In the genomic region with DNA sequence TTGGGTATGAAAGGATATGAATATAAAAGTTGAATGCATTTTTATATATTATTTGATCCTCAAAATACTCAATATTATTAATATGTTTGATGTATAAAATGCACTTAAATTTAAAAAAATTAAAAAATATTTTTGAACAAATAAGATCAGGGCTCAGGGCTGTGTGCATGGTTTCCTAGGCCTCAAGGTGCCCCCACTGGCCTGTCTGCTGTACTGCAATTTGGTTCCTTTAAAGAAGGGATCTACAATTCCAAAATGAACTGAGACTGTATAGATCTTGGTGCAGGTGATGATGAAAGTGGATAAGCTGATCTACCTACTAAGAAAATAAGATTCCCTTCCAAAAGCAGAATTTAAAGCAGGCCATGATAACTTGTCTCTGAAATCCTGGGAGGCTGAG, we compare ENCODE assay signal across 11 mouse cellular contexts. TPM values are rescaled to one million over a fixed set of nuclear protein-coding genes. Genes with fewer than 3 reads are reported as not detected.
DNase-seq lines count a peak whose midpoint lies in the region; ATAC-seq and TF ChIP-seq lines count a peak whose summit lies in the region.
"Had no signal": no experiment of that assay in that cellular context is flagged by ENCODE, and none has a peak within 500 bp of the region (broad histone marks: within the 10 kb centered on the region; RNA-seq: fewer than 3 reads in every experiment).

No protein-coding gene starts in this region.

- DNase-seq in embryo, embryonic 11 days = peak; percentile 13
- no peak for DNase-seq in embryo, embryonic 9.5 days (ENCODE audit: extremely low spot score)
- DNase-seq in liver, adult 2 months (ENCODE audit: extremely low read depth, low read depth, low spot score) = peak; percentile 13
- no peak for DNase-seq in liver, embryonic 11.5 days (ENCODE audit: low spot score)
- DNase-seq in MEL (ENCODE audit: low read depth, low spot score) (peak; percentile 48), MN1 (ENCODE audit: low spot score) (no peak)
- no peak for DNase-seq in gastrocnemius, postnatal 10 days

- no peak overlapping the region for H3K9ac ChIP-seq in liver, adult 2 months (ENCODE audit: low read depth, low read length)
- no peak overlapping the region for H3K9ac ChIP-seq in liver, embryonic 11.5 days (ENCODE audit: low read depth, low read length)
- H3K9ac ChIP-seq in MEL (ENCODE audit: control insufficient read depth, low read depth, low read length, poor library complexity, severe bottlenecking) = no peak overlapping the region
- H3K9ac ChIP-seq: heart, embryonic 12.5 days; liver, embryonic 15.5 days had no signal

- no peaks in the 10 kb centered on the region for H3K79me2 ChIP-seq in liver, adult 2 months (ENCODE audit: control insufficient read depth, insufficient read depth, low read length)
- no peaks in the 10 kb centered on the region for H3K79me2 ChIP-seq in MEL (ENCODE audit: control insufficient read depth, insufficient read depth, low read length, poor library complexity)

- no peaks in the 10 kb centered on the region for H3K4me1 ChIP-seq in liver, adult 2 months (ENCODE audit: control insufficient read depth, insufficient read depth, low read length)
- H3K4me1 ChIP-seq in liver, embryonic 11.5 days (replicated peaks; ENCODE audit: control insufficient read depth, insufficient read depth, low read length) = no peaks in the 10 kb centered on the region
- H3K4me1 ChIP-seq in MEL (ENCODE audit: control insufficient read depth in 1 of 2, insufficient read depth in 2 of 2, low read length in 2 of 2) = no peaks in the 10 kb centered on the region
- H3K4me1 ChIP-seq: heart, embryonic 12.5 days; liver, embryonic 15.5 days had no signal

- H3K27me3 ChIP-seq in liver, adult 2 months (ENCODE audit: control insufficient read depth, insufficient read depth, low read length) = no peaks in the 10 kb centered on the region
- H3K27me3 ChIP-seq in liver, embryonic 11.5 days (replicated peaks; ENCODE audit: control insufficient read depth, insufficient read depth, low read length) = no peaks in the 10 kb centered on the region
- H3K27me3 ChIP-seq in MEL (ENCODE audit: control insufficient read depth in 1 of 2, insufficient read depth in 2 of 2, low read length in 2 of 2) = peaks cover 0 to 4% of the 10 kb centered on the region in 2 experiments; a peak in 2 of 4 replicates
- H3K27me3 ChIP-seq: heart, embryonic 12.5 days; liver, embryonic 15.5 days had no signal

- TF ChIP-seq POLR2A in liver, adult 2 months (IDR thresholded peaks at IDR 0.05; ENCODE audit: extremely low read depth, insufficient read depth, low read length) = no peak
- TF ChIP-seq POLR2A in MEL (IDR thresholded peaks at IDR 0.05; ENCODE audit: control insufficient read depth in 1 of 2, insufficient read depth in 1 of 2, low read depth in 1 of 2, low read length in 2 of 2, poor library complexity in 1 of 2) = no peak

- TF ChIP-seq EP300 in MEL (IDR thresholded peaks at IDR 0.05; ENCODE audit: low read depth in 1 of 2, low read length in 2 of 2) = no peak

- peak; percentile 54 for TF ChIP-seq CTCF in liver, adult 2 months (IDR thresholded peaks at IDR 0.05; ENCODE audit: low read depth, low read length)
- peak; percentile 34 to 41 (median 35) for TF ChIP-seq CTCF in MEL (IDR thresholded peaks at IDR 0.05 in 2 of 3, conservative IDR thresholded peaks at IDR 0.05 in 1 of 3; ENCODE audit: control insufficient read depth in 1 of 3, insufficient read depth in 1 of 3, low read depth in 2 of 3, low read length in 3 of 3, poor library complexity in 1 of 3, severe bottlenecking in 1 of 3)

- no peaks in the 10 kb centered on the region for H3K9me3 ChIP-seq in liver, embryonic 11.5 days (ENCODE audit: control insufficient read depth, low read length)
- no peaks in the 10 kb centered on the region for H3K9me3 ChIP-seq in MEL (replicated peaks; ENCODE audit: insufficient read depth, low read length)
- H3K9me3 ChIP-seq: liver, embryonic 15.5 days had no signal

- no peak overlapping the region for H3K27ac ChIP-seq in liver, adult 2 months (replicated peaks; ENCODE audit: insufficient read depth, low read depth, low read length)
- H3K27ac ChIP-seq in liver, embryonic 11.5 days (ENCODE audit: low read depth, low read length) = no peak overlapping the region
- no peak overlapping the region for H3K27ac ChIP-seq in MEL (ENCODE audit: control insufficient read depth, low read depth, low read length)
- H3K27ac ChIP-seq: liver, embryonic 15.5 days had no signal

- TF ChIP-seq RAD21 in MEL (IDR thresholded peaks at IDR 0.05; ENCODE audit: low read depth, low read length) = no peak; the same call in none of the 2 replicates

- H3K36me3 ChIP-seq in liver, adult 2 months (ENCODE audit: control insufficient read depth, insufficient read depth, low read length) = no peaks in the 10 kb centered on the region
- no peaks in the 10 kb centered on the region for H3K36me3 ChIP-seq in liver, embryonic 11.5 days (ENCODE audit: control insufficient read depth, insufficient read depth, low read length)
- H3K36me3 ChIP-seq in MEL (ENCODE audit: control insufficient read depth in 1 of 2, insufficient read depth in 2 of 2, low read length in 2 of 2) = no peaks in the 10 kb centered on the region
- H3K36me3 ChIP-seq: heart, embryonic 12.5 days; liver, embryonic 15.5 days had no signal

- no peak overlapping the region for H3K4me2 ChIP-seq in liver, embryonic 11.5 days
- H3K4me2 ChIP-seq: heart, embryonic 12.5 days; liver, embryonic 15.5 days had no signal

- no peak for ATAC-seq in liver, embryonic 11.5 days (replicated peaks; ENCODE audit: low FRiP score)
- peak; percentile 76 for ATAC-seq in megakaryocyte progenitor cell, adult 5-6 weeks (replicated peaks; ENCODE audit: poor library complexity)

- no peak overlapping the region for H3K4me3 ChIP-seq in liver, adult 2 months (ENCODE audit: insufficient read depth, low read depth, low read length)
- no peak overlapping the region for H3K4me3 ChIP-seq in liver, embryonic 11.5 days (ENCODE audit: low read depth, low read length)
- no peak overlapping the region for H3K4me3 ChIP-seq in MEL (ENCODE audit: control insufficient read depth in 1 of 2, insufficient read depth in 1 of 2, low read depth in 2 of 2, low read length in 2 of 2)
- H3K4me3 ChIP-seq: erythroblast, embryonic 14.5 days; heart, embryonic 12.5 days; liver, embryonic 15.5 days had no signal

TF ChIP-seq in MEL, 35 proteins besides CTCF, POLR2A, EP300 and RAD21:
- TF ChIP-seq TBP (IDR thresholded peaks at IDR 0.05; ENCODE audit: low read depth, low read length) = no peak
TF ChIP-seq in MEL: peak in this region for 0.

RNA-seq across cellular contexts. Expression of gene Dlgap5, which starts 14.8 kb away (rescaled TPM):
- 0.74 and 1.2 TPM in 2 replicates for total RNA-seq in liver, adult 2 months (2014; rRNA removed)
- 0.04 TPM in 1 of 2 replicates, not detected in the other for polyA plus RNA-seq in liver, adult 2 months (2012; rRNA removed)
- 71.1 and 71.7 TPM in 2 replicates for polyA plus RNA-seq in liver, embryonic 11.5 days (2014; fragmentation: Nextera tagmentation; extraction: Ambion mirVana)
- 45.0 and 52.0 TPM in 2 replicates for total RNA-seq in MEL (2012; rRNA removed)
- polyA plus RNA-seq in MEL (2012; ENCODE audit: insufficient read depth in 1 of 2, insufficient read length in 2 of 2, low read depth in 1 of 2, low replicate concordance in 2 of 2, missing spikeins in 1 of 2) = 10 to 100 TPM; 62.4 to 71.2 TPM
- total RNA-seq in megakaryocyte progenitor cell, adult 5-6 weeks (2015) = 44.2 and 53.5 TPM in 2 replicates
- 75.3 and 77.0 TPM in 2 replicates for total RNA-seq in megakaryocyte progenitor cell, adult 5-6 weeks (2017)
- total RNA-seq in gastrocnemius, postnatal 10 days (2021) = 10 to 100 TPM in 1 of 2 experiments, 1 to 10 TPM in 1; 5.0 to 10.0 TPM

RNA-seq across cellular contexts. Expression of gene Fbxo34, which starts 17.2 kb away (rescaled TPM):
- total RNA-seq in liver, adult 2 months (2014; rRNA removed) = 12.7 and 15.6 TPM in 2 replicates
- polyA plus RNA-seq in liver, adult 2 months (2012; rRNA removed) = 7.3 and 9.7 TPM in 2 replicates
- polyA plus RNA-seq in liver, embryonic 11.5 days (2014; fragmentation: Nextera tagmentation; extraction: Ambion mirVana) = 27.8 and 30.9 TPM in 2 replicates
- 14.8 and 17.2 TPM in 2 replicates for total RNA-seq in MEL (2012; rRNA removed)
- polyA plus RNA-seq in MEL (2012; ENCODE audit: insufficient read depth in 1 of 2, insufficient read length in 2 of 2, low read depth in 1 of 2, low replicate concordance in 2 of 2, missing spikeins in 1 of 2) = 10 to 100 TPM in 1 of 2 experiments, not detected in 1; 29.5 TPM
- 11.0 and 11.4 TPM in 2 replicates for total RNA-seq in megakaryocyte progenitor cell, adult 5-6 weeks (2015)
- 16.1 and 22.6 TPM in 2 replicates for total RNA-seq in megakaryocyte progenitor cell, adult 5-6 weeks (2017)
- total RNA-seq in gastrocnemius, postnatal 10 days (2021) = 10 to 100 TPM; 12.9 to 14.4 TPM

Comparison
In these comparisons a context has a peak if more than half of its experiments do, and no peak if none do; other contexts are left out.
1. DNase-seq: peak in embryo, embryonic 11 days (single experiment), liver, adult 2 months (single experiment) and MEL (single experiment); none in embryo, embryonic 9.5 days (single experiment), liver, embryonic 11.5 days (single experiment), gastrocnemius, postnatal 10 days (single experiment) and MN1 (single experiment).